In the genomic region with DNA sequence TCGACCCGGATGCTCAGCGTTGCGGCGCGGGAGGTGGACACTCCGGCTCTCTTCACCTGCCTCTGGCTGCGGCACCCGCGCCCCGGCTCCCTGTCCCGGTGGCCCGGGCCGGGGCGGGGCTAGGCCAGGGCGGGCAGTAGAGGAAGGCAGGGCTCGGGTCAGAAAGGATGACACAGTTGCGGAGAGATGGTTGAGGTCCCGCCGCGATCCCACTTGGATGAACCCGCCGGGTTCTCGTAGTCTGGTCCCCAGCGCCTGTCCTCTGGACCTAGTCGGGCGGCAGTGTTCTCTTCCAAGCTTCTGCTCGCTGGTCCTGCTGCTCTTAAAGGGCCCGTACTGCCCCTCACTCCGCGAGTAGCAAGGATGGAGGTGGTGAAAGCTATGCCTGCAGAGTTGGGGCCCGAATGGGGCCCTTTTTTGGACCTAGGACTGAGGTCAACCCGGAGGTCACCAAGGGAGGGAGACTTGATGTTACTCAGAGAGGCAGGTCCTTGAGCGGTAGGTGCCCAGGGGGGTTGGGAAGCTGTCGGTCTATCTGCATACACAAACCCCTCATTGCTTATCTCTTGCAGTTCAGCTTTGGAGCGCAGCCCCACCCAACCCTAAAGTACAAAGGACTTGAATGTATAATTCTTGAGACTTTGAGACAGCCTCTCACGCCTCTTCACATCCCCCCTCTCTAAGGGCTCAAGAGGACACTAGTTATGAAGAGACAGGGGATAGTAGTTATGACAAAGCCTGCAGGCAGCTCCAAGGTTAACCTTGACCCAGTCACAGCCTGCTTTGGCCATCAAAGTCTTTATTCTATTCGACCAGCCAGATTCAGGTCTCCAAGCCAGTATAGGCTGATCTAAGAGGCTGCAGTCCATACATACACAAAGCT, we compare ENCODE assay signal across 8 mouse cellular contexts. TPM values are rescaled to one million over a fixed set of nuclear protein-coding genes. Genes with fewer than 3 reads are reported as not detected.
DNase-seq lines count a peak whose midpoint lies in the region; TF ChIP-seq lines count a peak whose summit lies in the region.

A gene (minus strand): TSS at position 540 of the 883 bp plus-strand sequence.

- H3K27ac ChIP-seq in testis, adult 2 months (ENCODE audit: control insufficient read depth, insufficient read depth, low read depth, low read length): no peak within 1 kb of the TSS
- peak within 1 kb of the TSS; percentile 89 for H3K27ac ChIP-seq in layer of hippocampus, adult 2 months

- peak within 1 kb of the TSS; percentile 82 for H3K4me3 ChIP-seq in testis, adult 2 months (ENCODE audit: control insufficient read depth, low read depth, low read length)
- peak within 1 kb of the TSS; percentile 90 for H3K4me3 ChIP-seq in layer of hippocampus, adult 2 months

- no peak for TF ChIP-seq CTCF in testis, adult 2 months (IDR thresholded peaks at IDR 0.05; ENCODE audit: control insufficient read depth, insufficient read depth, insufficient replicate concordance, low read depth, low read length)
- TF ChIP-seq CTCF in layer of hippocampus, adult 2 months (conservative IDR thresholded peaks at IDR 0.05): no peak

- no peak for DNase-seq in testis, postnatal 14 days (ENCODE audit: low spot score)
- DNase-seq in cerebellum, postnatal 14 days: peak; percentile 67 to 72
- peak; percentile 57 to 62 for DNase-seq in frontal cortex, postnatal 36 days (ENCODE audit: low spot score in 2 of 2)
- no peak for DNase-seq in layer of hippocampus, adult 2 months (ENCODE audit: low spot score in 2 of 2)
- DNase-seq in lung, postnatal 10 days: peak; percentile 21
- DNase-seq in right cerebral cortex, postnatal 36 days (ENCODE audit: low spot score in 2 of 2): peak; percentile 37 to 41
- DNase-seq in urinary bladder, adult 2 months (ENCODE audit: low spot score): no peak

- no peak for TF ChIP-seq POLR2A in testis, adult 2 months (IDR thresholded peaks at IDR 0.05; ENCODE audit: control insufficient read depth, low read depth, low read length)

- H3K27me3 ChIP-seq in testis, adult 2 months (ENCODE audit: control insufficient read depth, insufficient read depth, low read length): peaks cover 12% of the 10 kb centered on the region

- H3K36me3 ChIP-seq in testis, adult 2 months (ENCODE audit: control insufficient read depth, insufficient read depth, low read length): no peaks in the 10 kb centered on the region

- peaks cover 22% of the 10 kb centered on the region for H3K4me1 ChIP-seq in testis, adult 2 months (ENCODE audit: control insufficient read depth, insufficient read depth, low read length)

RNA-seq across cellular contexts. Expression of the gene that starts here (rescaled TPM):
- polyA plus RNA-seq in testis, adult 2 months (2012; rRNA removed): 0.58 and 0.89 TPM in 2 replicates
- 10 to 100 TPM; 67.9 to 71.4 TPM for total RNA-seq in layer of hippocampus, adult 2 months (2021)
- 7.6 and 8.9 TPM in 2 replicates for polyA plus RNA-seq in urinary bladder, adult 2 months (2012; rRNA removed)

Comparison
In these comparisons a context has a peak if more than half of its experiments do, and no peak if none do; other contexts are left out.
1. DNase-seq: peak in cerebellum, postnatal 14 days (2 of 2), frontal cortex, postnatal 36 days (2 of 2), lung, postnatal 10 days (single experiment) and right cerebral cortex, postnatal 36 days (2 of 2); none in testis, postnatal 14 days (single experiment), layer of hippocampus, adult 2 months (0 of 2) and urinary bladder, adult 2 months (single experiment).